Mouse (Mus musculus) small intestine, adult 2 months (tissue): Measurements from ENCODE around the gene Mmaa. TPM values are rescaled to one million over a fixed set of nuclear protein-coding genes. Genes with fewer than 3 reads are reported as not detected.

ENCODE experiments used
- H3K27ac ChIP-seq: fragments of 200-500 bp; 2 replicates; pipeline ENCODE4 v1.5.1; 2012; ENCODE audit warnings: low read depth, low read length, control low read depth, inconsistent platforms; ENCODE audit not compliant: insufficient read depth
- H3K27me3 ChIP-seq: fragments of 200-500 bp; 2 replicates; pipeline ENCODE4 v1.6.1; 2012; ENCODE audit warnings: mild to moderate bottlenecking, moderate library complexity, low read length, inconsistent platforms; ENCODE audit not compliant: control insufficient read depth, insufficient read depth
- H3K36me3 ChIP-seq: fragments of 200-500 bp; 2 replicates; pipeline ENCODE4 v1.6.1; 2012; ENCODE audit warnings: mild to moderate bottlenecking, low read length, control low read depth, inconsistent platforms; ENCODE audit not compliant: control insufficient read depth, insufficient read depth
- H3K4me1 ChIP-seq: fragments of 200-500 bp; 2 replicates; pipeline ENCODE4 v1.6.1; 2012; ENCODE audit warnings: low read length, inconsistent platforms, mixed read lengths; ENCODE audit not compliant: control insufficient read depth, insufficient read depth, insufficient read length
- H3K4me3 ChIP-seq: fragments of 200-500 bp; 2 replicates; pipeline ENCODE4 v1.5.1; 2012; ENCODE audit warnings: low read depth, mild to moderate bottlenecking, control low read depth, inconsistent platforms, low read length, moderate library complexity
- CTCF ChIP-seq: fragments of 200-500 bp; IDR thresholded peaks from 2 replicates; pipeline ENCODE4 v1.5.1; 2012; ENCODE audit warnings: low read depth, mild to moderate bottlenecking, control low read depth, inconsistent platforms, low read length, moderate library complexity, mixed read lengths; ENCODE audit not compliant: insufficient replicate concordance, insufficient read length; ENCODE audit errors: extremely low read depth
- POLR2A ChIP-seq: fragments of 200-500 bp; IDR thresholded peaks from 2 replicates; pipeline ENCODE4 v1.6.1; 2012; ENCODE audit warnings: low read depth, mild to moderate bottlenecking, control low read depth, inconsistent platforms, low read length, moderate library complexity
- WGBS: fragments of 180-500 bp; shearing (Covaris S2); methylation state at CpG from one replicate; pipeline ENCODE4 v1.1.7; 2018; 5-methylcytosine and 5-hydroxymethylcytosine counted together
- polyA plus RNA-seq: library from polyadenylated mRNA; depleted of rRNA; stranded (reverse); fragments of >200 nt; gene quantifications from 2 replicates; pipeline ENCODE4 v1.2.3, GENCODE M21; 2012

The Mmaa gene
- polyA plus RNA-seq, 1 experiment: 3.5 TPM

DNA sequence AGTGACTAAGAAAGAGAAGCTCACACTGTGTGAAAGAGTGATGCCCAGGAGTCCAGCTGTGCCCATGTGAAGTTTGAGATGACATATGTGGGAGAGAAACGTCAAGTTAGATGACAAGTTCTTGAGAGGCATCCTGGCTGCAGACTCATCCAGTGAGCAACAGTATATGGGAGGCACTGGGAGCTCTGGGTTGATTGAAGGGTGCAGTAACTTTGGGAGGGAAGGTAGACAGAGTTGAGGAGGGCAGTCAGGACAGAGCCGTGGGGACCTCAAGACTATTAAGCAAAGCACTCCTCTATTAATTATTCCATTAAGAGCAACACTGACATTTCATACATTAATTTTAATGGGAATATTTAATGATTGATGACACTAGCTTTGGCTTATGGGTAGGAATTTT lies 35.0 kb upstream of the Mmaa start:
- H3K4me1 ChIP-seq: no peaks in the 10 kb centered on the region
- H3K4me3 ChIP-seq: no peak overlapping the region
- TF ChIP-seq CTCF (no peak), POLR2A (no peak)
- WGBS: 74% methylated on average over 2 of the region's 2 CpGs
- H3K27ac ChIP-seq: no peak overlapping the region
- H3K27me3 ChIP-seq: no peaks in the 10 kb centered on the region
- H3K36me3 ChIP-seq: no peaks in the 10 kb centered on the region

DNA sequence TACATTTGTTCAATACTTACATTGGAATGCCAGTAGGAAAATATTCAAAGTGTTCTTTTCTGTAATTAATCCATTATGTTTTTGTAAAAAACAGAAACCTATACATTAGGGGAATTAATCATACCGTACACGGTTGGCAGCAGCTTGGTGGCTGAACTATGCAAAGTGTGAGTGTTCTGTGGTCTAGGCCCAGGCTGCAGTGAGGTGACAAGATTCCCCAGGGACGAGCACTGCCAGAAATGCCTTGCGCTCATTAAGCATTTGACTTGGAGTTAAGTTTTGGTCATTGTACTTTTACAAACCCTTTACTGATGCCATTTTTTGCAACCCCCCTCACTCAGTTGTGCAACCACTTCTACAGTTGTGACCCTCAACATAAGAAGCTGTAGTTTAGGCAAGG lies 34.4 kb upstream of the Mmaa start:
- Histone ChIP-seq H3K4me3 (no peak overlapping the region), H3K36me3 (no peaks in the 10 kb centered on the region), H3K27me3 (no peaks in the 10 kb centered on the region), H3K27ac (no peak overlapping the region), H3K4me1 (peaks cover 1% of the 10 kb centered on the region; the same call in 1 of the 2 replicates)
- WGBS: 95% methylated on average over 4 of the region's 4 CpGs
- TF ChIP-seq CTCF (no peak), POLR2A (no peak)

DNA sequence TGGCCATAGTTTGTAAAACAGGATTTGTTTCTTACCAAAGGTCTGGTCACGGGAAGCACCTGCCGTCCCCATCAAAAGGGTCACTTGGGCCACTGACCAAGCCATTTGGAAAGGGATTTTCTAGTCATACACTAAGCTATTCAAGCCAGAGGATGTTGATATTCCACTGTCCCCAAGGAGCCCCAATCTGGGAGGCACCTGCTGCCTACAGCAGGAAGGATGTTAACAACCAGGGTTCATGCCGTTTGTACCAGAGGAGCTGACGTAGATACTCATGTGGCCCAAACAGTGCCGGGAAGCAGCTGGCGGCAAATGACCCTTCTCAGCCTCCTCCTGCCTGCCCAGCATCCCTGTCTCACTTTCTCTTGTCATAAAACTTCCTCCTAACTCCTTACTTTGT lies 30.8 kb upstream of the Mmaa start:
- 87% methylated on average over 6 of the region's 6 CpGs for WGBS
- TF ChIP-seq CTCF (no peak), POLR2A (no peak)
- H3K27ac ChIP-seq: no peak overlapping the region

DNA sequence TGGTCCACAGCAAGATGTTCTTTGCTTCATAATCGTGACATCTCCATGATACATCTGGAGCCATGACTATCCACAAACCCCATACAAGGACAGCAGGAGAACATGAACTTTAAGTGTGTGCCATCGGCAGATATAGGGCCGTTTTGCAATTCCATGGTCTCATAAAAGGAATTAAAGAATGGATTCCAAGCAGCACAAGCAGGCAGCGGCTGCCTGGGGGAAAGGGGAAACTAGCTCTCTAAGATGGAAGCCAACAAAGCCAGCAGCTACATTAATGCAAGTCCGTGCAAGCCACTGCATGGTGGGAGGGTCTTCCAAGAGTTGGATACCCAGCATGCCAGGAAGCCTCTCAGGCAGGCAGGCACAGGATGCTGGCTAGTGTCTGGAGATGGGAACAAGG lies 30.2 kb upstream of the Mmaa start:
- H3K27ac ChIP-seq: no peak overlapping the region
- H3K27me3 ChIP-seq: no peaks in the 10 kb centered on the region
- 83% methylated on average over 5 of the region's 5 CpGs for WGBS
- H3K4me3 ChIP-seq: no peak overlapping the region
- H3K36me3 ChIP-seq: no peaks in the 10 kb centered on the region
- no peak for TF ChIP-seq POLR2A
- TF ChIP-seq CTCF: no peak
- peaks cover 8% of the 10 kb centered on the region; the same call in 1 of the 2 replicates for H3K4me1 ChIP-seq

More for the DNA sequence above, 30.8 kb upstream of the Mmaa start:
- H3K4me3 ChIP-seq: no peak overlapping the region
- H3K27me3 ChIP-seq: no peaks in the 10 kb centered on the region
- H3K36me3 ChIP-seq: no peaks in the 10 kb centered on the region
- H3K4me1 ChIP-seq: peaks cover 8% of the 10 kb centered on the region; the same call in 1 of the 2 replicates

DNA sequence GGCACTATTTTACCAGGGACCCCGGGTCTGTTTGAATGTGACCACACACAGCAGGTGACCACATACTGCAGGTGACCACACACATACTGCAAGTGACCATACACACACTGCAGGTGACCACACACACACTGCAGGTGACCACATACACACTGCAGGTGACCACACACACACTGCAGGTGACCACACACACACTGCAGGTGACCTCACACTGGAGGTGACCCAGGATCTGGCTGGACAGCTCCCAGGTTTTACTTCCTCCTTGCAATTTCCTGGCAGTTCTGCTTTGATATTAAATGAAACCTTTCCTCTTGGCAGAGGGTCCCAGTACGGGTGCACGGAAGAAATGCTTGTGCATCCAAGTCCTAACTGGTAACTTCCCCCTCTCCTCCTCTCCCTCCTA lies 29.3 kb upstream of the Mmaa start:
- TF ChIP-seq CTCF: no peak
- no peak for TF ChIP-seq POLR2A
- Histone ChIP-seq H3K4me1 (peaks cover 8% of the 10 kb centered on the region; the same call in 1 of the 2 replicates), H3K27ac (no peak overlapping the region), H3K4me3 (no peak overlapping the region), H3K27me3 (no peaks in the 10 kb centered on the region), H3K36me3 (no peaks in the 10 kb centered on the region)
- WGBS: 34% methylated on average over 3 of the region's 3 CpGs

DNA sequence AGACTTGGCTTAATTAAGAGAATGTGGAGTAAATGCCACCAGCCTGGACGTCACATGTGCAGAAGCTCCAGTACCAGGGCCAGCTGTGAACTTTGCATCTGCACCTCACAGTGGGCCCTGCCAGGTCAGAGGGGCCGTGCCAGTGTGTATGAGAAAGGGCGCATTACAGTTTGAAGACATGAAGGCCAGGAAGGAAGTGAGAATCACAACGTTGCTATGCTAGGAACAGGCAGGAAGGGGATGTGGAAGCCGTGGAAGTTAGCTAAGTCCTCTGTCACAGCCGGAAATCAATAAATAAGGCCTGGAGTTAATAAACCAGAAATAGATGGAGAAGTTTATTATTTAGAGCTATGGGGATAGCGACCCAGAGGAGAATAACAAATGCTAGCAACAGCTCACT lies 28.4 kb upstream of the Mmaa start:
- H3K4me1 ChIP-seq: peaks cover 8% of the 10 kb centered on the region; the same call in 1 of the 2 replicates
- no peaks in the 10 kb centered on the region for H3K36me3 ChIP-seq
- TF ChIP-seq CTCF: no peak
- TF ChIP-seq POLR2A: no peak
- H3K27ac ChIP-seq: peak overlapping the region; percentile 7; the same call in 1 of the 2 replicates
- no peaks in the 10 kb centered on the region for H3K27me3 ChIP-seq
- 55% methylated on average over 7 of the region's 7 CpGs for WGBS
- no peak overlapping the region for H3K4me3 ChIP-seq

DNA sequence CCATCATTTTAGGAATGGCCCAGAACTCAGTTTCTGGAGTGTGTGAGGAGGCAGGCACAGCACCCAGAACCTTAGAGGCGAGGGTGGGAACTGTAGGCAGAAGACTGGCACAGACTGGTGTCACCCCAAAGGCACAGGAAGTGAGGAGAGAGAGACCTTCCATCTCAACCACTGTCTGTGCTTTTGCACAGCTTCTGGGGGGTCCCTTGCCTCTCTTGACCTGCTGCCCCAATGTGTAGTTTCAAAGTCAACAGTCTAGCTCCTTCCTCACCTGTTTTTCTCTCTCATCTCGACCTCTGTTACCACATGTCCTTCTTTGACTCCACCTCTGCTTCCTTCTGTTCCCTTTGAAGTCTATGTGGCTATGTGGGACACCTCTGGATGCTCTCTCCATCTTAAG lies 16.1 kb upstream of the Mmaa start:
- Histone ChIP-seq H3K27ac (no peak overlapping the region), H3K4me3 (no peak overlapping the region), H3K27me3 (no peaks in the 10 kb centered on the region), H3K36me3 (no peaks in the 10 kb centered on the region), H3K4me1 (0 out of 2 replicates have a peak, but pooled peaks cover 6% of the 10 kb centered on the region)
- TF ChIP-seq POLR2A (no peak), CTCF (no peak)
- 59% methylated on average over 2 of the region's 2 CpGs for WGBS

DNA sequence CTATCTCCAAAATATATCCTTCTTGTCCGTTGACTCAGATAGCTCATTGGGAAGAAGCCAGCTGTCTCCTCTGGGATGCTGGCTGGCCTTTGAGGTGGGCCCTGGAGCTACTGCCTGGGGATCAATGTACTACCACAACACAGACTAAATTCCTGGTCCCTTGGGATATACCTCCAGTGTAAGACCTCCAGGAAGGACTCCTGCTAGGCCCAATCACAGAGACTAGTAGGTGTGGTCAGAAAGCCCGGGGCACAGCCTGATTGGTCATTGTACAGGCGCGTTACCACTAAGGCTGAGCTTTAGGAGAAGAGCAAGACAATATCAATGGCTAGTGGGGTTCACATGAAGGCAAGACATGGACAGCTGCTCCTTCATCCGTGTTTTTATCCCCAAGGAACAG lies 11.2 kb upstream of the Mmaa start:
- Histone ChIP-seq H3K27me3 (no peaks in the 10 kb centered on the region), H3K4me1 (peaks cover 11% of the 10 kb centered on the region; the same call in 1 of the 2 replicates), H3K27ac (no peak overlapping the region), H3K36me3 (no peaks in the 10 kb centered on the region), H3K4me3 (no peak overlapping the region)
- TF ChIP-seq POLR2A (no peak), CTCF (no peak)
- WGBS: 84% methylated on average over 5 of the region's 5 CpGs
